Mouse (Mus musculus) heart, postnatal 0 days (tissue): ENCODE results near the gene Atp6v0a4.

Experiments
- CTCF ChIP-seq: IDR thresholded peaks from 2 replicates; pipeline ENCODE4 v1.5.1; 2016; ENCODE audit warnings: antibody characterized with exemption, control low read depth, low read depth
- EP300 ChIP-seq: IDR thresholded peaks from 2 replicates; pipeline ENCODE4 v1.6.1; 2016; ENCODE audit warnings: antibody characterized with exemption, low read depth

GRCm38 (mm10) chr6:38149483-38149882, 25.1 kb upstream of the Atp6v0a4 start:
- TF ChIP-seq CTCF, result no peak
- no peak for TF ChIP-seq EP300
